Mouse (Mus musculus): ENCODE measurements around the gene Unc13b. TPM values are rescaled to one million over a fixed set of nuclear protein-coding genes. Genes with fewer than 3 reads are reported as not detected.
"Not testable (repeated sequence)": the region's sequence is repeated elsewhere in the genome, so short reads cannot be mapped to it uniquely, and the experiment has no call there.

Gene Unc13b
- polyA plus RNA-seq, 1 experiment from 2014 or later = 2.0 TPM

GRCm38 (mm10) chr4:43114512-43114911 is 55.8 kb downstream of the Unc13b start:
- H3K9me3 ChIP-seq (ENCODE audit: control insufficient read depth, low read length) = no peaks in the 10 kb centered on the region
- ATAC-seq (replicated peaks; ENCODE audit: low FRiP score) (no peak), DNase-seq (ENCODE audit: low spot score) (no peak)
- 68% methylated on average over 2 of the region's 2 CpGs for WGBS
- H3K9ac ChIP-seq (ENCODE audit: low read depth, low read length) = no peak overlapping the region
- H3K36me3 ChIP-seq (ENCODE audit: control insufficient read depth, insufficient read depth, low read length) = no peaks in the 10 kb centered on the region
- H3K4me3 ChIP-seq (ENCODE audit: low read depth, low read length) = no peak overlapping the region
- no peaks in the 10 kb centered on the region for H3K27me3 ChIP-seq (replicated peaks; ENCODE audit: control insufficient read depth, insufficient read depth, low read length)
- no peaks in the 10 kb centered on the region for H3K4me1 ChIP-seq (replicated peaks; ENCODE audit: control insufficient read depth, insufficient read depth, low read length)
- no peak overlapping the region for H3K4me2 ChIP-seq
- H3K27ac ChIP-seq (ENCODE audit: low read depth, low read length) = no peak overlapping the region

GRCm38 (mm10) chr4:43114946-43115345 is 56.2 kb downstream of the Unc13b start:
- no peak overlapping the region for H3K27ac ChIP-seq (ENCODE audit: low read depth, low read length)
- H3K9ac ChIP-seq (ENCODE audit: low read depth, low read length) = no peak overlapping the region
- no peak for ATAC-seq (replicated peaks; ENCODE audit: low FRiP score)
- H3K27me3 ChIP-seq (replicated peaks; ENCODE audit: control insufficient read depth, insufficient read depth, low read length) = no peaks in the 10 kb centered on the region
- H3K4me3 ChIP-seq (ENCODE audit: low read depth, low read length) = no peak overlapping the region
- H3K4me2 ChIP-seq = no peak overlapping the region
- DNase-seq (ENCODE audit: low spot score) = peak; percentile 46
- no peaks in the 10 kb centered on the region for H3K36me3 ChIP-seq (ENCODE audit: control insufficient read depth, insufficient read depth, low read length)
- 16% methylated on average over 2 of the region's 2 CpGs for WGBS
- H3K4me1 ChIP-seq (replicated peaks; ENCODE audit: control insufficient read depth, insufficient read depth, low read length) = no peaks in the 10 kb centered on the region
- no peaks in the 10 kb centered on the region for H3K9me3 ChIP-seq (ENCODE audit: control insufficient read depth, low read length)

GRCm38 (mm10) chr4:43116249-43116648 is 57.5 kb downstream of the Unc13b start:
- WGBS = 45% methylated on average over 2 of the region's 2 CpGs

GRCm38 (mm10) chr4:43129750-43130149 is 71.0 kb downstream of the Unc13b start:
- Histone ChIP-seq H3K36me3 (ENCODE audit: control insufficient read depth, insufficient read depth, low read length) (no peaks in the 10 kb centered on the region), H3K9me3 (ENCODE audit: control insufficient read depth, low read length) (no peaks in the 10 kb centered on the region), H3K27me3 (replicated peaks; ENCODE audit: control insufficient read depth, insufficient read depth, low read length) (no peaks in the 10 kb centered on the region), H3K27ac (ENCODE audit: low read depth, low read length) (no peak overlapping the region), H3K4me2 (no peak overlapping the region), H3K9ac (ENCODE audit: low read depth, low read length) (no peak overlapping the region), H3K4me3 (ENCODE audit: low read depth, low read length) (no peak overlapping the region), H3K4me1 (replicated peaks; ENCODE audit: control insufficient read depth, insufficient read depth, low read length) (no peaks in the 10 kb centered on the region)
- ATAC-seq (replicated peaks; ENCODE audit: low FRiP score) = no peak
- WGBS = 72% methylated on average over 3 of the region's 3 CpGs
- no peak for DNase-seq (ENCODE audit: low spot score)

More at GRCm38 (mm10) chr4:43116249-43116648, 57.5 kb downstream of the Unc13b start:
- no peak overlapping the region for H3K9ac ChIP-seq (ENCODE audit: low read depth, low read length)
- no peaks in the 10 kb centered on the region for H3K36me3 ChIP-seq (ENCODE audit: control insufficient read depth, insufficient read depth, low read length)
- DNase-seq (ENCODE audit: low spot score) (no peak), ATAC-seq (replicated peaks; ENCODE audit: low FRiP score) (no peak)
- H3K4me3 ChIP-seq (ENCODE audit: low read depth, low read length) = no peak overlapping the region
- no peaks in the 10 kb centered on the region for H3K4me1 ChIP-seq (replicated peaks; ENCODE audit: control insufficient read depth, insufficient read depth, low read length)
- H3K27me3 ChIP-seq (replicated peaks; ENCODE audit: control insufficient read depth, insufficient read depth, low read length) = no peaks in the 10 kb centered on the region
- H3K27ac ChIP-seq (ENCODE audit: low read depth, low read length) = no peak overlapping the region
- no peaks in the 10 kb centered on the region for H3K9me3 ChIP-seq (ENCODE audit: control insufficient read depth, low read length)
- no peak overlapping the region for H3K4me2 ChIP-seq

- 77% methylated on average over 1 of the region's 1 CpGs for WGBS
- H3K27ac ChIP-seq (ENCODE audit: low read depth, low read length) = no peak overlapping the region
- no peak for ATAC-seq (replicated peaks; ENCODE audit: low FRiP score)
- no peak for DNase-seq (ENCODE audit: low spot score)
- no peak overlapping the region for H3K4me3 ChIP-seq (ENCODE audit: low read depth, low read length)
- H3K36me3 ChIP-seq (ENCODE audit: control insufficient read depth, insufficient read depth, low read length) = no peaks in the 10 kb centered on the region
- no peaks in the 10 kb centered on the region for H3K4me1 ChIP-seq (replicated peaks; ENCODE audit: control insufficient read depth, insufficient read depth, low read length)
- H3K9me3 ChIP-seq (ENCODE audit: control insufficient read depth, low read length) = no peaks in the 10 kb centered on the region
- no peak overlapping the region for H3K4me2 ChIP-seq
- no peaks in the 10 kb centered on the region for H3K27me3 ChIP-seq (replicated peaks; ENCODE audit: control insufficient read depth, insufficient read depth, low read length)
- H3K9ac ChIP-seq (ENCODE audit: low read depth, low read length) = no peak overlapping the region
Measured at GRCm38 (mm10) chr4:43142610-43143009, 83.9 kb downstream of the Unc13b start.

- H3K9me3 ChIP-seq (ENCODE audit: control insufficient read depth, low read length); H3K4me2 ChIP-seq; ATAC-seq (replicated peaks; ENCODE audit: low FRiP score); H3K36me3 ChIP-seq (ENCODE audit: control insufficient read depth, insufficient read depth, low read length); H3K27ac ChIP-seq (ENCODE audit: low read depth, low read length); H3K4me1 ChIP-seq (replicated peaks; ENCODE audit: control insufficient read depth, insufficient read depth, low read length); H3K4me3 ChIP-seq (ENCODE audit: low read depth, low read length); H3K9ac ChIP-seq (ENCODE audit: low read depth, low read length); H3K27me3 ChIP-seq (replicated peaks; ENCODE audit: control insufficient read depth, insufficient read depth, low read length); DNase-seq (ENCODE audit: low spot score): not testable (repeated sequence)
- 78% methylated on average over 4 of the region's 4 CpGs for WGBS
Measured at GRCm38 (mm10) chr4:43152413-43152812, 93.7 kb downstream of the Unc13b start.

GRCm38 (mm10) chr4:43160045-43160444 is 101.3 kb downstream of the Unc13b start:
- DNase-seq (ENCODE audit: low spot score) (no peak), ATAC-seq (replicated peaks; ENCODE audit: low FRiP score) (no peak)
- no peaks in the 10 kb centered on the region for H3K27me3 ChIP-seq (replicated peaks; ENCODE audit: control insufficient read depth, insufficient read depth, low read length)
- no peak overlapping the region for H3K4me3 ChIP-seq (ENCODE audit: low read depth, low read length)
- H3K27ac ChIP-seq (ENCODE audit: low read depth, low read length) = no peak overlapping the region
- 44% methylated on average over 3 of the region's 3 CpGs for WGBS
- no peak overlapping the region for H3K4me2 ChIP-seq
- H3K9ac ChIP-seq (ENCODE audit: low read depth, low read length) = no peak overlapping the region
- H3K9me3 ChIP-seq (ENCODE audit: control insufficient read depth, low read length) = no peaks in the 10 kb centered on the region
- H3K4me1 ChIP-seq (replicated peaks; ENCODE audit: control insufficient read depth, insufficient read depth, low read length) = no peaks in the 10 kb centered on the region
- no peaks in the 10 kb centered on the region for H3K36me3 ChIP-seq (ENCODE audit: control insufficient read depth, insufficient read depth, low read length)

- no peaks in the 10 kb centered on the region for H3K27me3 ChIP-seq (replicated peaks; ENCODE audit: control insufficient read depth, insufficient read depth, low read length)
- H3K4me1 ChIP-seq (replicated peaks; ENCODE audit: control insufficient read depth, insufficient read depth, low read length) = no peaks in the 10 kb centered on the region
- ATAC-seq (replicated peaks; ENCODE audit: low FRiP score) (no peak), DNase-seq (ENCODE audit: low spot score) (no peak)
- no peaks in the 10 kb centered on the region for H3K9me3 ChIP-seq (ENCODE audit: control insufficient read depth, low read length)
- H3K9ac ChIP-seq (ENCODE audit: low read depth, low read length) = no peak overlapping the region
- no peak overlapping the region for H3K4me2 ChIP-seq
- 76% methylated on average over 3 of the region's 3 CpGs for WGBS
- no peak overlapping the region for H3K4me3 ChIP-seq (ENCODE audit: low read depth, low read length)
- H3K27ac ChIP-seq (ENCODE audit: low read depth, low read length) = no peak overlapping the region
- H3K36me3 ChIP-seq (ENCODE audit: control insufficient read depth, insufficient read depth, low read length) = no peaks in the 10 kb centered on the region
Measured at GRCm38 (mm10) chr4:43161124-43161657, 102.4 kb downstream of the Unc13b start.

- Histone ChIP-seq H3K4me3 (ENCODE audit: low read depth, low read length) (no peak overlapping the region), H3K4me2 (no peak overlapping the region), H3K9ac (ENCODE audit: low read depth, low read length) (no peak overlapping the region), H3K36me3 (ENCODE audit: control insufficient read depth, insufficient read depth, low read length) (no peaks in the 10 kb centered on the region), H3K27ac (ENCODE audit: low read depth, low read length) (no peak overlapping the region), H3K9me3 (ENCODE audit: control insufficient read depth, low read length) (no peaks in the 10 kb centered on the region), H3K4me1 (replicated peaks; ENCODE audit: control insufficient read depth, insufficient read depth, low read length) (no peaks in the 10 kb centered on the region), H3K27me3 (replicated peaks; ENCODE audit: control insufficient read depth, insufficient read depth, low read length) (no peaks in the 10 kb centered on the region)
- ATAC-seq (replicated peaks; ENCODE audit: low FRiP score) = no peak
- 49% methylated on average over 3 of the region's 3 CpGs for WGBS
- no peak for DNase-seq (ENCODE audit: low spot score)
Measured at GRCm38 (mm10) chr4:43163205-43163604, 104.5 kb downstream of the Unc13b start.

All from liver, embryonic 11.5 days (tissue).